Mouse (Mus musculus) kidney, embryonic 16.5 days (tissue): ENCODE data around the gene Calca. TPM values are rescaled to one million over a fixed set of nuclear protein-coding genes. Genes with fewer than 3 reads are reported as not detected.
"Not testable (repeated sequence)": the region's sequence is repeated elsewhere in the genome, so short reads cannot be mapped to it uniquely, and the experiment has no call there.

Source experiments
- ATAC-seq: fragments of 200-750 bp; cut with Nextera tagmentation; 2 replicates; pipeline ENCODE4 v1.8.0; 2017; ENCODE audit warnings: moderate TSS enrichment; ENCODE audit not compliant: low FRiP score, low TSS enrichment
- H3K27ac ChIP-seq: fragments of 300-500 bp; sonication (generic); 2 replicates; pipeline ENCODE4 v1.5.1; 2014; ENCODE audit warnings: low read length
- H3K27me3 ChIP-seq: fragments of 300-500 bp; sonication (generic); 2 replicates; pipeline ENCODE4 v1.6.1; 2014; ENCODE audit warnings: low read length, control low read depth, mixed read lengths; ENCODE audit not compliant: insufficient read depth
- H3K36me3 ChIP-seq: fragments of 300-500 bp; sonication (generic); 2 replicates; pipeline ENCODE4 v1.6.1; 2014; ENCODE audit warnings: low read length, control low read depth, mixed read lengths; ENCODE audit not compliant: insufficient read depth
- H3K4me1 ChIP-seq: fragments of 300-500 bp; sonication (generic); 2 replicates; pipeline ENCODE4 v1.6.1; 2014; ENCODE audit warnings: low read length, control low read depth, mixed read lengths; ENCODE audit not compliant: insufficient read depth
- H3K4me2 ChIP-seq: fragments of 300-500 bp; sonication (generic); replicated peaks from 2 replicates; pipeline ENCODE4 v1.6.1; 2014; ENCODE audit warnings: low read depth, low read length
- H3K4me3 ChIP-seq: fragments of 300-500 bp; sonication (generic); 2 replicates; pipeline ENCODE4 v1.5.1; 2014; ENCODE audit warnings: mild to moderate bottlenecking, low read length
- H3K9ac ChIP-seq: fragments of 300-500 bp; sonication (generic); replicated peaks from 2 replicates; pipeline ENCODE4 v1.6.1; 2014; ENCODE audit warnings: low read length
- H3K9me3 ChIP-seq: fragments of 300-500 bp; sonication (generic); 2 replicates; pipeline ENCODE4 v1.6.1; 2016; ENCODE audit warnings: low read length, control low read depth
- WGBS: fragments of 180-500 bp; shearing (Covaris S2); extraction: QIAGEN DNeasy Blood & Tissue Kit; methylation state at CpG from one replicate; pipeline ENCODE4 v1.1.7; 2014; 5-methylcytosine and 5-hydroxymethylcytosine counted together
- polyA plus RNA-seq: library from polyadenylated mRNA; unstranded; fragments of >200 nt; fragmentation: Nextera tagmentation; extraction: Ambion mirVana; gene quantifications from 2 replicates; pipeline ENCODE4 v1.2.1, GENCODE M21; 2015

Gene Calca
- polyA plus RNA-seq = 1.0 and 1.7 TPM in 2 replicates

DNA sequence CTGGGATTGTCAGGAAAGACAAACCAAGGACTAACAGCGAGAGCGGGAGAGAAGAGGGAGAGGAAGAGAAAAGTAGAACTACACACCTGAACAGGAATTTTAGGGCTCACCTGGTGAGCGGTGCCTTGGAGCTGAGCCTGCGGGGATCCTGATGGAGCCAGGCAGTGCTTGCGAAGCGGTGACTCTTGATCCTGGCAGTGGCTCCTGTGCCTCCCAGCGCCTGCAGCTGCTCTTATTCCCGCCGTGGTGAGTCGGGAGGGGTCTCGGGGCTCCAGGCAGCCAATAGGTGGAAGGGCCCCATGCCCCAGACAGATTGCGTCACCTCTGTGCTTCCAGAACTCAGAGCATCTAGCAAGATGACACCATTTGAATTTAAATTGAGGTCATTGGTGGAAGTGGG, at the start of gene Calca:
Gene Calca, minus strand, starts transcription at position 256 of the 400 bp plus-strand sequence.
- Histone ChIP-seq H3K36me3 (no peaks in the 10 kb centered on the region), H3K9ac (no peak within 1 kb of the TSS), H3K4me1 (peaks cover 7% of the 10 kb centered on the region; the same call in 1 of the 2 replicates), H3K4me2 (peak within 1 kb of the TSS; percentile 82), H3K27me3 (peaks cover 19% of the 10 kb centered on the region), H3K9me3 (no peaks in the 10 kb centered on the region), H3K4me3 (peak within 1 kb of the TSS; percentile 37), H3K27ac (no peak within 1 kb of the TSS)
- peak; percentile 63; the same call in 1 of the 2 replicates for ATAC-seq
- WGBS = under 1% methylated on average over 12 of the region's 12 CpGs

DNA sequence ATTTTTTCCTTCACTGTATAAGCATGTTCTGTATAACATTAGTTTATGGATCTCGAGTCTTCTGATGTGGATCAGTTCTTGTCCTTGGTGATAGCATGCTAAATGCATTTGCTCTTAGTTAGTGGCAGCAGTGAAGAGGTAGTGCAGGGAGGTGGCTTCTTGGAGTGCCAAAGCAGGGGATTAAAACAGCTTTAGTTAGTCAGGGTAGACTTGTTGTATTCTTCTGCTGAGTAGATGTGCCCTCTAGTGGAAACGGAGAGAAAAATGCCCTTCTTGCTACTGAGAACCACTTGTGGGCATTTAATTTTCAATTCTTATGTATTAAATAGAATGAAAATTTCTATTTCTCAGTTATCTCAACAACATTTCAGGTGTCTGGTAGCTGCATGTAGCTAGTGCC, 36.5 kb upstream of the Calca start:
- no peak for ATAC-seq
- Histone ChIP-seq H3K9me3 (no peaks in the 10 kb centered on the region), H3K27me3 (no peaks in the 10 kb centered on the region), H3K4me3 (no peak overlapping the region), H3K36me3 (no peaks in the 10 kb centered on the region), H3K4me2 (no peak overlapping the region), H3K4me1 (no peaks in the 10 kb centered on the region), H3K27ac (no peak overlapping the region), H3K9ac (no peak overlapping the region)
- WGBS = 34% methylated on average over 2 of the region's 2 CpGs

DNA sequence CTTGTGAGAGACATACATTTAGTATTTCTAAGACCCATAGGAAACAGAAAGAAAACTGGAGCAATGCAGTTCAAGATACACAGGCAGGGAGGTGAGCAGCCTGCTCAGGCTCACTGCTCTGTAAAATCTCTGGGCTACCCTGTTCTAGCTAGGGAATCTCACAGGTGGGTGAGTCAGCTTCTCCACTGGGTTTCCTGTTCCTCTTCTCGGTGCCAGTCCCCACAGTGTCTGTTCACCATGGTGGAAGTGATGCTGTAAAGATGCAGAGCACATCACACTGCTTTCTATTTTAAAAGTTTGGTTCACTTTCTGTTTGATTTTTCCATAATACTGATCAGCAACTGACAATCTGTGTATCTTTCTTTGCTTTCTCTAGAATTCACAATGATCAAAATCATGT, 35.2 kb upstream of the Calca start:
- Histone ChIP-seq H3K36me3 (no peaks in the 10 kb centered on the region), H3K9me3 (no peaks in the 10 kb centered on the region), H3K4me3 (no peak overlapping the region), H3K27me3 (no peaks in the 10 kb centered on the region), H3K9ac (no peak overlapping the region), H3K27ac (no peak overlapping the region), H3K4me1 (no peaks in the 10 kb centered on the region), H3K4me2 (no peak overlapping the region)
- WGBS = 57% methylated on average over 1 of the region's 1 CpGs
- ATAC-seq = no peak

DNA sequence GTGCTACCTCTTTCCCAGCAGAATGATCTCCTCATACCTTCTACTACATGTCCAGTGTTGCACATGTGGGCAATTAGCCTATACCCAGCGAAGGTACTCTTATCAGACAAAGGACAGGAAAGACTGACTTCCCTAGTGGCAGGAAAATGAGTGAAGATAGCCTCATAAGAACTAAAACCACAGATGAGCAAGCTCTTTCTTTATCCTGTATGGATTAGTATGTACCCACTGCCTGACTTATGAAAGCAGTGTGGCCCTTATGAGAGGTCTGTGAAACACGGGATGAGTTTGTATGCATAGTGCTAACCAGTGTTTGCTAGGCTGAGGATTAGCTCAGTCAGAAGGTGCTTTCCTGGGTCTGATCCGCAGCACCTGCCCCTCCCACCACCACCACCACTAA, 13.6 kb upstream of the Calca start:
- H3K9me3 ChIP-seq = no peaks in the 10 kb centered on the region
- H3K4me2 ChIP-seq = no peak overlapping the region
- no peak overlapping the region for H3K9ac ChIP-seq
- no peak overlapping the region for H3K27ac ChIP-seq
- H3K27me3 ChIP-seq = no peaks in the 10 kb centered on the region
- H3K4me3 ChIP-seq = no peak overlapping the region
- no peak for ATAC-seq
- H3K4me1 ChIP-seq = no peaks in the 10 kb centered on the region
- H3K36me3 ChIP-seq = no peaks in the 10 kb centered on the region
- WGBS = 56% methylated on average over 3 of the region's 3 CpGs

DNA sequence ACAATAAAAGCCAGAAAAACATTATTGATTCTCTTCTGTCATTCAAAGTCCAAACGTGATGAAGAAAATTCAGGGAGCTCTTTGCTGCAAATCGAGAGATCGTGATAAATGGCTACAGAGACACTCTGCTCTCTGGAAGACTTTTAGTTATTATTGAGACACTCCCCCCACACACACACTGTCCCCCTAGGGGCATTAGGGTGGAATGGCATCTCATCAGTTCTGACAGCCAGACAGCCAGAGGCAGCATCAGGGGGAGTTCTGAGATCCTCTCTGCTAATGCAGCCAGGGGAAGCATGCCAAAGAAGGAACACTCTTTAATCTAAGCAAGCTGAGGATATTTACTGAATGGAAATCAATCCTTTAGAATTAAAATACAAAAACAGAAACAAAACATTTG, 12.6 kb upstream of the Calca start:
- H3K4me1 ChIP-seq = no peaks in the 10 kb centered on the region
- WGBS = 59% methylated on average over 3 of the region's 3 CpGs
- ATAC-seq = no peak
- H3K9me3 ChIP-seq = no peaks in the 10 kb centered on the region
- H3K27me3 ChIP-seq = no peaks in the 10 kb centered on the region
- no peaks in the 10 kb centered on the region for H3K36me3 ChIP-seq
- H3K27ac ChIP-seq = no peak overlapping the region
- no peak overlapping the region for H3K4me2 ChIP-seq
- H3K4me3 ChIP-seq = no peak overlapping the region
- H3K9ac ChIP-seq = no peak overlapping the region

DNA sequence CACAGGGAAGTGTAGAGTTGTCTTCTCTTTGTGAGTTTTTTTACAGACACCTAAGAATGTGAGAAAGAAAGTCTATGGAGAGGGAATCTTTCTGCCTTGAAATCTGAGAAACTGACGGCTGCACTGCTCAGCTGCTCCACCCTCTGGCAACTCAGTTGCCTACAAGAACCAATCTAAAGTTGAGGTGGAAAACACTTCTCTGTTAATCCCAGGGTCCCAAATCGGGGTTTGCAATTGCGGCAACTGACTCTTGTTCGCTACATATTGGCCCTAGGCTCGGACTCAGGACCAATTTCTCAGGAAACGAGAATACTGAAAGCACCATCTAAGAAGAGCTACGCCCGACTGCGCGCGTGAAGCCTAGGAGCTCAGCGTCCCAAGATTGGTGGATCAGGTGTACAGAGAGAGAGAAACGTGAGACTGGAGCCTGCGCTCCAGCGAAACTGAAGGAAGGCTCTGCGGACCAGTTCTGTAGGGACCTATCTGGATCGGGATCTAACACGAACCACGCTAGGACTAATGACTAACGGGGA, 522 bp downstream of the Calca start:
- no peak overlapping the region for H3K9ac ChIP-seq
- peak overlapping the region; percentile 82 for H3K4me2 ChIP-seq
- H3K9me3 ChIP-seq = no peaks in the 10 kb centered on the region
- H3K4me1 ChIP-seq = peaks cover 7% of the 10 kb centered on the region; the same call in 1 of the 2 replicates
- ATAC-seq = peak; percentile 73; the same call in 1 of the 2 replicates
- peaks cover 19% of the 10 kb centered on the region for H3K27me3 ChIP-seq
- no peaks in the 10 kb centered on the region for H3K36me3 ChIP-seq
- under 1% methylated on average over 20 of the region's 20 CpGs for WGBS
- peak overlapping the region; percentile 37 for H3K4me3 ChIP-seq
- no peak overlapping the region for H3K27ac ChIP-seq

DNA sequence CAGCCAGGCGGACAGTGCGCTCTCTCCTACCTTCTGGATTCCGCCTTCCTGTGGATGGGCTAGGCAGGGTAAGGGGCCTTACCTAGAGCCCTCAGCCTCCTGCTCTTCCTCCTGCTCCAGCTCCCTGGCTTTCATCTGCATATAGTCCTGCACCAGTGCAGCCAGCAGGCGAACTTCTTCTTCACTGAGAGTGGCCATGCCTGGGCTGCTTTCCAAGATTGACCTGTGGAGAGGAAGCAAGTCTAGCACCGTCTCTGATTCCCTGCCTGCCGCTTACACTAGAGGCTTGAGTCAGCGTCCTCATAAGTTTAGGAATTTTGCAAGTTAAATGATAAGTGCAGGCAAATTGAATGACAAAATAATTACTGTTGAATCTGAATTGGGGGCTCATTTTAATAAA, 1.8 kb downstream of the Calca start:
- 66% methylated on average over 7 of the region's 7 CpGs for WGBS
- Histone ChIP-seq H3K4me1 (peaks cover 7% of the 10 kb centered on the region; the same call in 1 of the 2 replicates), H3K27me3 (peaks cover 19% of the 10 kb centered on the region), H3K36me3 (no peaks in the 10 kb centered on the region), H3K9me3 (no peaks in the 10 kb centered on the region), H3K9ac (no peak overlapping the region), H3K4me2 (no peak overlapping the region), H3K27ac (no peak overlapping the region), H3K4me3 (no peak overlapping the region)
- no peak for ATAC-seq

DNA sequence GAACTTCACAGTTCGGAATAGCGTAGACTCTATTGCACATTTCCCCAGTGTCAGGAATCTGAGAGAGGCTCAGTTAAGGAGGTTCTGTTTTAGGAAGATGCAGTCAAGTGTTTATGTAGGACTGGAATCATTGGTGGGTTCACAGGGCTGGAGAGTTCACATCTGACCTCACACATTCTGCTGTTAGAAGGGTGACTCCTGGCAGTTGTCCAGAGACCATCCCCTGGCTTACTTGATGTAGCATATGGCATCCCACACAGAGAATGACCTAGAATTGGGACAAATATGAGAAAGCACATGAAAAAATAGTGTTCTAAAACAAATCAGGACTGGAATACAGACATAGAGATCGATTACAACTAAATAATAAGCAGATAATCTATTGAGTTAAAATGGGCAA, 10.2 kb downstream of the Calca start:
- no peak overlapping the region for H3K4me3 ChIP-seq
- H3K9me3 ChIP-seq = no peaks in the 10 kb centered on the region
- no peak overlapping the region for H3K4me2 ChIP-seq
- no peaks in the 10 kb centered on the region for H3K27me3 ChIP-seq
- H3K27ac ChIP-seq = no peak overlapping the region
- H3K4me1 ChIP-seq = no peaks in the 10 kb centered on the region
- no peak for ATAC-seq
- H3K9ac ChIP-seq = no peak overlapping the region
- no peaks in the 10 kb centered on the region for H3K36me3 ChIP-seq
- 89% methylated on average over 3 of the region's 3 CpGs for WGBS

DNA sequence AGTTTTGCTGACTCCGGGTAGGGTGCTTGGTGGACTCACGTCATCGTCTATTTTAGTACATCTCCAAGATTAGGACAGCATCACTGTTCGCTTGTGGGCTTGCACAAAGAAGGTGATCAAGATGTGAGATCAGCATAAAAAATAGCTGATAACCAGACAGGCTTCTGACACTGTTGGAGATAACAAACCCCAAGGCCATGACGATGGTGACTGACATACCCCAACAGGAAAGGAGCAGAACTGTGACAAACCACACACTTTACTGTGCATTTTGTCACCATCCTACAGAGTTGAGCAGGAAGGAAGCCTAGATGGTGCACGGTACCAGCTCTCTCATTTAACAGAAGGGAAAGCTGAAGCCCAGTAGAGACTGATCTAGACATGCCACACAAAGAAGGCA, 19.4 kb downstream of the Calca start:
- ATAC-seq = no peak
- 93% methylated on average over 6 of the region's 6 CpGs for WGBS
- no peaks in the 10 kb centered on the region for H3K4me1 ChIP-seq

DNA sequence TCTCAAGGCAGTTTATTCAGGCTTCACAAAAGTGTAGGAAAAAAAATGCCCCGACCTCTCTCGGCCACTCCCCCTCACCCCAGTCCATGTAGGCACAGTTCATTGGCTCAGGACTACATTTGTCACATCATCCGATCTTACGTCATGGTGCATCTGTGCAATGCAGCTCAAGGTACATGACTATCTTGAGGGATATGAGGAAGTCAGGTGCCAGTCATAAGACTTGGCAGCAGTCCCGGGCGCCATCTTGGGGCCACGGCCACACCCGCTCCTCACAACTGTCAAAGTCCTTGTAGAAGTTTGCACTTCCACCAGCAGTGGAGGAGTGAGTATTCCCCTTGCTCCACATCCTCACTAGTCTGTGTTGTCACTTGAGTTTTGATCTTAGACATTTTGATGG, 41.8 kb downstream of the Calca start:
- H3K27ac ChIP-seq, H3K27me3 ChIP-seq, H3K9me3 ChIP-seq, H3K4me3 ChIP-seq, H3K4me1 ChIP-seq, H3K9ac ChIP-seq, H3K4me2 ChIP-seq, H3K36me3 ChIP-seq, ATAC-seq: not testable (repeated sequence)
- 92% methylated on average over 8 of the region's 8 CpGs for WGBS

More for the DNA sequence above, 19.4 kb downstream of the Calca start:
- no peak overlapping the region for H3K9ac ChIP-seq
- H3K4me3 ChIP-seq = no peak overlapping the region
- H3K27ac ChIP-seq = no peak overlapping the region
- no peak overlapping the region for H3K4me2 ChIP-seq
- no peaks in the 10 kb centered on the region for H3K9me3 ChIP-seq
- H3K36me3 ChIP-seq = no peaks in the 10 kb centered on the region
- H3K27me3 ChIP-seq = no peaks in the 10 kb centered on the region
